Mouse (Mus musculus) urinary bladder, adult 2 months (tissue): ENCODE data around the gene Ren1. TPM values are rescaled to one million over a fixed set of nuclear protein-coding genes. Genes with fewer than 3 reads are reported as not detected.

Experiments
- DNase-seq: peaks from one replicate; pipeline ENCODE4 v3.0.0; 2022; ENCODE audit warnings: low spot score
- polyA plus RNA-seq: library from polyadenylated mRNA; depleted of rRNA; stranded (reverse); fragments of >200 nt; gene quantifications from 2 replicates; pipeline ENCODE4 v1.2.3, GENCODE M21; 2012; rRNA removed

Gene Ren1
- polyA plus RNA-seq, 1 experiment, result 0.22 TPM

GRCm38 (mm10) chr1:133409786-133410185 is 59.5 kb downstream of the Ren1 start:
- no peak for DNase-seq

Other genes starting within 250 kb of the Ren1 start
- 30.5 and 30.9 TPM in 2 replicates for gene Ppp1r15b, start 219.4 kb upstream of the Ren1 start, polyA plus RNA-seq
- 81.1 and 94.9 TPM in 2 replicates for gene Plekha6, start 186.3 kb upstream of the Ren1 start, polyA plus RNA-seq
- gene Golt1a, start 40.7 kb upstream of the Ren1 start, polyA plus RNA-seq, result 1.7 and 1.9 TPM in 2 replicates
- not detected in 2 replicates for gene Kiss1, start 28.6 kb upstream of the Ren1 start, polyA plus RNA-seq
- 1.2 and 1.8 TPM in 2 replicates for gene Etnk2, start 13.1 kb downstream of the Ren1 start, polyA plus RNA-seq
- 30.1 and 31.7 TPM in 2 replicates for gene Sox13, start 73.9 kb downstream of the Ren1 start, polyA plus RNA-seq